24 mouse cellular contexts compared by ENCODE assay signal in genomic region chr10:5507478-5507877, GRCm38 (mm10).
"Had no signal": no experiment of that assay in that cellular context is flagged by ENCODE, and none has a peak within 500 bp of the region (broad histone marks: within the 10 kb centered on the region; RNA-seq: fewer than 3 reads in every experiment).

No protein-coding gene starts in this region.

- H3K4me3 ChIP-seq: gastrocnemius, adult 2 months; heart, embryonic 13.5 days; heart, embryonic 15.5 days; hindbrain, embryonic 13.5 days; hindbrain, embryonic 15.5 days; kidney, embryonic 15.5 days; limb, embryonic 13.5 days; limb, embryonic 15.5 days; liver, embryonic 12.5 days had no signal

- H3K9me3 ChIP-seq: heart, embryonic 13.5 days; heart, embryonic 15.5 days; hindbrain, embryonic 13.5 days; hindbrain, embryonic 15.5 days; kidney, embryonic 15.5 days; limb, embryonic 13.5 days; limb, embryonic 15.5 days; liver, embryonic 12.5 days had no signal

- ATAC-seq: hindbrain, postnatal 0 days; intestine, embryonic 16.5 days; liver, embryonic 12.5 days had no signal

- H3K27ac ChIP-seq: gastrocnemius, adult 2 months; heart, embryonic 13.5 days; heart, embryonic 15.5 days; hindbrain, embryonic 13.5 days; hindbrain, embryonic 15.5 days; hindbrain, postnatal 0 days; kidney, embryonic 15.5 days; kidney, postnatal 0 days; limb, embryonic 13.5 days; limb, embryonic 15.5 days; liver, embryonic 12.5 days; liver, embryonic 14.5 days had no signal

- H3K4me1 ChIP-seq: heart, embryonic 13.5 days; heart, embryonic 15.5 days; hindbrain, embryonic 13.5 days; hindbrain, embryonic 15.5 days; kidney, embryonic 15.5 days; limb, embryonic 13.5 days; limb, embryonic 15.5 days; liver, embryonic 12.5 days had no signal

- H3K36me3 ChIP-seq: heart, embryonic 13.5 days; heart, embryonic 15.5 days; hindbrain, embryonic 13.5 days; hindbrain, embryonic 15.5 days; kidney, embryonic 15.5 days; limb, embryonic 13.5 days; limb, embryonic 15.5 days; liver, embryonic 12.5 days had no signal

- H3K27me3 ChIP-seq: heart, embryonic 13.5 days; heart, embryonic 15.5 days; hindbrain, embryonic 13.5 days; hindbrain, embryonic 15.5 days; kidney, embryonic 15.5 days; limb, embryonic 13.5 days; limb, embryonic 15.5 days; liver, embryonic 12.5 days had no signal

- DNase-seq: gastrocnemius, adult 2 months; gastrocnemius, postnatal 10 days; gastrocnemius, postnatal 25 days; heart, adult 18-20 months; heart, postnatal 14 days; heart, postnatal 36 days; kidney, adult 11 months; kidney, adult 2 months; kidney, adult 9 months; kidney, postnatal 14 days; kidney, postnatal 36 days; layer of hippocampus, postnatal 36 days had no signal
